Mouse (Mus musculus): Measurements from ENCODE around the gene Klhl36. TPM values are rescaled to one million over a fixed set of nuclear protein-coding genes. Genes with fewer than 3 reads are reported as not detected.

Klhl36 gene
- polyA plus RNA-seq, 1 experiment from 2014 or later = 11.4 TPM

DNA sequence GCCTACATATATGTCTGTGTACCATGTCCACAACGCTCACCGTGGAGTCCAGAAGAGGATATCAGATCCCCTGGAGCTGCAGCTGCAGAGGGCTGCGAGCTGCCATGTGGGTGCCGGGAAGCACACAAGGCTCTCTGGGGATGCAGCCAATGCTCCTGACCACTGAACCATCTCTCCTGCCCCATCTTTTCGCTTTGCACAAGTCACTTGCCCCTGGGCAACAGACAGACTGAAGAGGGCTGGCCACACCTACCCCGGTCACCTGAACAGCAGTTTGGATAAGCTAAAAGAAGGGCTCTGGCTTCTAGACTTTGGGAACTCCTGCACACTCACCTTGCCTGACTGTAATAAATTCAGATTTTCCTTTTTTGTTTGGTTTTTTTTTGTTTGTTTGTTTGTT lies 40.4 kb upstream of the Klhl36 start:
- Histone ChIP-seq H3K9me3 (ENCODE audit: low read length) (no peaks in the 10 kb centered on the region), H3K9ac (replicated peaks; ENCODE audit: low read depth) (no peak overlapping the region), H3K27me3 (replicated peaks; ENCODE audit: insufficient read depth, low read length) (no peaks in the 10 kb centered on the region), H3K4me3 (ENCODE audit: low read depth, low read length) (no peak overlapping the region), H3K36me3 (ENCODE audit: insufficient read depth, low read length) (no peaks in the 10 kb centered on the region), H3K27ac (ENCODE audit: low read length) (no peak overlapping the region), H3K4me2 (replicated peaks; ENCODE audit: low read depth, low read length) (no peak overlapping the region), H3K4me1 (ENCODE audit: insufficient read depth, low read depth, low read length) (peaks cover 6% of the 10 kb centered on the region)
- WGBS = 93% methylated on average over 6 of the region's 6 CpGs
- no peak for TF ChIP-seq EP300 (IDR thresholded peaks at IDR 0.05)
- no peak for TF ChIP-seq CTCF (IDR thresholded peaks at IDR 0.05)
- DNase-seq (ENCODE audit: low spot score) (no peak), ATAC-seq (no peak)

DNA sequence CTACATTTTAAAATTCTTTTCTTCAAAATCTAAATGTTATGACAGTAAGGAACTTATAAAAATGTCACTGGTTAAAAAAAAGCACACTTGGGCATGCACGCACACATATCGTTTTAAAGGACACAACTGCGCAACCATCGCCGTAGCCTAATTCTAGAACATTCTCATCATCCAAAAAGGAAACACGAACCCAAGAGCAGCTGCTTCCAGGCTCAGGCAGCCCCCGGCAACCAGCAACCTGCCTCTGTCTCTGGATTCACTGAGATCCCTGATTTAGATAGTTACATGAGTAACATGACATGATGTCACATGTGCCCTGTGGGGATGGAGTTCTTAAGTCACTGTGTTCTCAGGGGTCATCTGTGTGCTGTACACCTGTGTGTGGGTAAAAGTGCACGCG lies 38.8 kb upstream of the Klhl36 start:
- H3K4me2 ChIP-seq (replicated peaks; ENCODE audit: low read depth, low read length) = no peak overlapping the region
- no peaks in the 10 kb centered on the region for H3K27me3 ChIP-seq (replicated peaks; ENCODE audit: insufficient read depth, low read length)
- no peaks in the 10 kb centered on the region for H3K9me3 ChIP-seq (ENCODE audit: low read length)
- WGBS = 95% methylated on average over 9 of the region's 9 CpGs
- H3K27ac ChIP-seq (ENCODE audit: low read length) = no peak overlapping the region
- TF ChIP-seq EP300 (IDR thresholded peaks at IDR 0.05) (no peak), CTCF (IDR thresholded peaks at IDR 0.05) (no peak)
- DNase-seq (ENCODE audit: low spot score) (no peak), ATAC-seq (no peak)
- no peak overlapping the region for H3K9ac ChIP-seq (replicated peaks; ENCODE audit: low read depth)
- peaks cover 9% of the 10 kb centered on the region for H3K4me1 ChIP-seq (ENCODE audit: insufficient read depth, low read depth, low read length)
- H3K4me3 ChIP-seq (ENCODE audit: low read depth, low read length) = no peak overlapping the region
- no peaks in the 10 kb centered on the region for H3K36me3 ChIP-seq (ENCODE audit: insufficient read depth, low read length)

DNA sequence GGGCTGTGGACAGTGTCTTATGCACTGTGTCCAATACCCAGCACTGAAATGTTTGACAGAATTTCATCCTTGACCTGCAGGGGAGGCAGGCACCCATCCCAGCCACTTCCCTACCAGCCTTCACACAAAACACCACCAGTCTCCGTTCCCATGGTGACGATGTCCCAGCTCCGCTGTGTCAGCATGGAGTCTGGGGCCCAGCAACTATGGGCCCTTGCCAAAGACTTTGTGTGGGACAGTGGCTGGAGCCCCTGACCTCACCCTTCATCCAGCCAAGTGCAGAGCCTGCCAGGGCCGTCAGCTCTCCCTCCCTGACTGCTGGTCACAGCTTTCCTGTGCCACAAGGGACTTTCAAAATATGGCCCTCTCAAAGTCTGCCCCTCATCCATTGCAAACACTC lies 38.0 kb upstream of the Klhl36 start:
- Histone ChIP-seq H3K27ac (ENCODE audit: low read length) (no peak overlapping the region), H3K4me2 (replicated peaks; ENCODE audit: low read depth, low read length) (no peak overlapping the region), H3K36me3 (ENCODE audit: insufficient read depth, low read length) (no peaks in the 10 kb centered on the region), H3K9ac (replicated peaks; ENCODE audit: low read depth) (no peak overlapping the region), H3K4me1 (ENCODE audit: insufficient read depth, low read depth, low read length) (peaks cover 9% of the 10 kb centered on the region), H3K9me3 (ENCODE audit: low read length) (no peaks in the 10 kb centered on the region), H3K4me3 (ENCODE audit: low read depth, low read length) (no peak overlapping the region), H3K27me3 (replicated peaks; ENCODE audit: insufficient read depth, low read length) (no peaks in the 10 kb centered on the region)
- DNase-seq (ENCODE audit: low spot score) (peak; percentile 59), ATAC-seq (peak; percentile 40)
- WGBS = 26% methylated on average over 4 of the region's 4 CpGs
- TF ChIP-seq CTCF (IDR thresholded peaks at IDR 0.05) = peak; percentile 20; the same call in 1 of the 2 replicates
- no peak for TF ChIP-seq EP300 (IDR thresholded peaks at IDR 0.05)

DNA sequence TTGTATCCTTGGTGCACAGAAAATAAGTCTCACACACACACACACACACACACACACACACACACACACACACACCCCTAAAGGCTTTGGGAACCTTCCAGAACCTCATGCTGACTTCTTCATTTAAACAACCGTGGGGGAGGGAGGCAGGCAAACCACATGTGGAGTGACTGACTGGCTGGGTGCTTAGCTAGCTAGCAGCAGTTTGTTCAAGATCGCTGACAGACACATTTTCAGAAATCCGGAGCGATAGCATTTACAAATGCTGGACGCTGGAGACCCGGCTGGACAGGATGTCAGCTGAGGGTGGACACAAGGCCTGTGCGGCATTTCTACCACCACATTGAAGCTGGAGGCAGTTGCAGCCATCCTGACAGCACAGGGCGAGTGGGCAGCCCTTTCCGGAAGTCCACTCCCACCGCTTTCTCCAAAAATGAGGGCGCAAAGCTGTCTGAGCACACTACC lies 37.2 kb upstream of the Klhl36 start:
- Histone ChIP-seq H3K4me1 (ENCODE audit: insufficient read depth, low read depth, low read length) (peaks cover 9% of the 10 kb centered on the region), H3K27ac (ENCODE audit: low read length) (no peak overlapping the region), H3K9ac (replicated peaks; ENCODE audit: low read depth) (no peak overlapping the region), H3K4me2 (replicated peaks; ENCODE audit: low read depth, low read length) (no peak overlapping the region), H3K36me3 (ENCODE audit: insufficient read depth, low read length) (no peaks in the 10 kb centered on the region), H3K27me3 (replicated peaks; ENCODE audit: insufficient read depth, low read length) (no peaks in the 10 kb centered on the region), H3K9me3 (ENCODE audit: low read length) (no peaks in the 10 kb centered on the region), H3K4me3 (ENCODE audit: low read depth, low read length) (no peak overlapping the region)
- peak; percentile 77 for DNase-seq (ENCODE audit: low spot score)
- no peak for TF ChIP-seq EP300 (IDR thresholded peaks at IDR 0.05)
- TF ChIP-seq CTCF (IDR thresholded peaks at IDR 0.05) = no peak
- peak; percentile 49 for ATAC-seq
- 44% methylated on average over 11 of the region's 11 CpGs for WGBS

DNA sequence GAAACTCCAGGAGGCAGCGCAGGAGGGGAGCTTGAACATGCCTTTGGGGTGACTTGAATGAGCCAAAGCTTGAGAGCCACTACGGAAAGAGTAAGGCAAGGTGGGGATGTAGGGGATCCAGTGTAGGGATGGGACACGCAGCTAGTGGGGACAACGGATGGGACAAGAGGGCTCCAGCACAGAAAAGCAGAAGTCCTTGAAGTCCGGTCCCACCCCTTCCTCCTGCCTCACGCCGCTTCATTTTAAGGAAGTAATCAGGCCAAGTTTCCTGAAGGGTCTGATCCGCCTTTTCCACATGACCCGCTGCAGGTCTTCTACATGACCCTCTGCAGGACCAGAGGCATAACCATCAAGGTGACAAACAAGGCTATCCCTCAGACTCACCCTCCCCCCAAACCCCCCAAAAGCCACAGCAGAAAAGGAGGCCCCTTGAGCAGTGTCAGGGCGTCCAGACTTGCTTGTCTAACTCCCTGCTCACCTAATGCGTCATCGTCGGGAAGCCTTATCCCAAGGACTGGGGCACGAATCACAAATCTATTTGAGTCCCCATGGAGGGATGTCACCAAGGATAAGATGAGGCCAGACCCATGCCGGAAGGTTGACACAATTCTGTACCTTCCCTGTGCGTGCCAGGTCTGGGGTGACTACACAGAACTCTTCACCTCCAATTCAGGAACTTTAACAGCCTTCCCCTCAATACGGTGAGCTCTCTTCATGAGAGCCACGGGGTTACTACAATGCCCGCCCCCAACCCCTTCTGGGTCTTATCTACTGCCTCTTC lies 35.9 kb upstream of the Klhl36 start:
- Histone ChIP-seq H3K9ac (replicated peaks; ENCODE audit: low read depth) (no peak overlapping the region), H3K4me2 (replicated peaks; ENCODE audit: low read depth, low read length) (0 out of 2 replicates have a peak overlapping the region, but pooled peaks have one; percentile 8), H3K9me3 (ENCODE audit: low read length) (no peaks in the 10 kb centered on the region), H3K36me3 (ENCODE audit: insufficient read depth, low read length) (no peaks in the 10 kb centered on the region), H3K27ac (ENCODE audit: low read length) (0 out of 2 replicates have a peak overlapping the region, but pooled peaks have one; percentile 9), H3K4me1 (ENCODE audit: insufficient read depth, low read depth, low read length) (peaks cover 9% of the 10 kb centered on the region), H3K4me3 (ENCODE audit: low read depth, low read length) (no peak overlapping the region), H3K27me3 (replicated peaks; ENCODE audit: insufficient read depth, low read length) (no peaks in the 10 kb centered on the region)
- no peak for ATAC-seq
- peak; percentile 71 for DNase-seq (ENCODE audit: low spot score)
- WGBS = 57% methylated on average over 19 of the region's 19 CpGs
- TF ChIP-seq CTCF (IDR thresholded peaks at IDR 0.05) = no peak
- TF ChIP-seq EP300 (IDR thresholded peaks at IDR 0.05) = no peak

DNA sequence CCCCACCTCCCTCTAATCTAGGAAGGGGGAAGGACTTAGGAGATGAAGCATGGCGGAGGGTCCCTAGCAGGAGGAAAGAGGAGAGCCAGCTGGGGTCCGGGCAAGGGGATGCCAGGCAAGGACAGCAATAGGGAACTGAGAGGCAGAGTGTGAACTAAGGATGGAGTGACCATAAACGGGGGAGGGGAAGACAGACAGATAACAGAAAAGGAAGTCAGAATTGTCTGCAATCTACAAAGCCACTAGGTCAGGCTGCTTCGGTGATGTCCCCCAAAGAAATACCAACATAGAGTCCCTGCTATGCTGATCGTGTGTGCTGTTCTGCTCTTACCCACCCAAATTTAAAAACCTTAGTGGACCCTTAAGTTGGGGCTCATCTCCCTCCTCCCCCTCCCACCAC lies 35.1 kb upstream of the Klhl36 start:
- Histone ChIP-seq H3K27me3 (replicated peaks; ENCODE audit: insufficient read depth, low read length) (no peaks in the 10 kb centered on the region), H3K4me3 (ENCODE audit: low read depth, low read length) (no peak overlapping the region), H3K4me1 (ENCODE audit: insufficient read depth, low read depth, low read length) (peaks cover 14% of the 10 kb centered on the region), H3K36me3 (ENCODE audit: insufficient read depth, low read length) (no peaks in the 10 kb centered on the region), H3K27ac (ENCODE audit: low read length) (0 out of 2 replicates have a peak overlapping the region, but pooled peaks have one; percentile 4), H3K4me2 (replicated peaks; ENCODE audit: low read depth, low read length) (no peak overlapping the region), H3K9ac (replicated peaks; ENCODE audit: low read depth) (no peak overlapping the region), H3K9me3 (ENCODE audit: low read length) (no peaks in the 10 kb centered on the region)
- 72% methylated on average over 5 of the region's 5 CpGs for WGBS
- no peak for DNase-seq (ENCODE audit: low spot score)
- no peak for TF ChIP-seq EP300 (IDR thresholded peaks at IDR 0.05)
- no peak for TF ChIP-seq CTCF (IDR thresholded peaks at IDR 0.05)
- ATAC-seq = no peak

All from lung, postnatal 0 days (tissue).